Mouse (Mus musculus) mesoderm, embryonic 11.5 days (tissue): ENCODE measurements around the gene Nbr1.
A peak's percentile ranks its signal among the peaks of the same experiment; 100 is the strongest.
"Not testable (repeated sequence)": the region's sequence is repeated elsewhere in the genome, so short reads cannot be mapped to it uniquely, and the experiment has no call there.

Experiments
- DNase-seq: peaks from one replicate; pipeline ENCODE4 v3.0.0-alpha.2; 2012; ENCODE audit warnings: low read depth, low spot score

The Nbr1 gene

DNA sequence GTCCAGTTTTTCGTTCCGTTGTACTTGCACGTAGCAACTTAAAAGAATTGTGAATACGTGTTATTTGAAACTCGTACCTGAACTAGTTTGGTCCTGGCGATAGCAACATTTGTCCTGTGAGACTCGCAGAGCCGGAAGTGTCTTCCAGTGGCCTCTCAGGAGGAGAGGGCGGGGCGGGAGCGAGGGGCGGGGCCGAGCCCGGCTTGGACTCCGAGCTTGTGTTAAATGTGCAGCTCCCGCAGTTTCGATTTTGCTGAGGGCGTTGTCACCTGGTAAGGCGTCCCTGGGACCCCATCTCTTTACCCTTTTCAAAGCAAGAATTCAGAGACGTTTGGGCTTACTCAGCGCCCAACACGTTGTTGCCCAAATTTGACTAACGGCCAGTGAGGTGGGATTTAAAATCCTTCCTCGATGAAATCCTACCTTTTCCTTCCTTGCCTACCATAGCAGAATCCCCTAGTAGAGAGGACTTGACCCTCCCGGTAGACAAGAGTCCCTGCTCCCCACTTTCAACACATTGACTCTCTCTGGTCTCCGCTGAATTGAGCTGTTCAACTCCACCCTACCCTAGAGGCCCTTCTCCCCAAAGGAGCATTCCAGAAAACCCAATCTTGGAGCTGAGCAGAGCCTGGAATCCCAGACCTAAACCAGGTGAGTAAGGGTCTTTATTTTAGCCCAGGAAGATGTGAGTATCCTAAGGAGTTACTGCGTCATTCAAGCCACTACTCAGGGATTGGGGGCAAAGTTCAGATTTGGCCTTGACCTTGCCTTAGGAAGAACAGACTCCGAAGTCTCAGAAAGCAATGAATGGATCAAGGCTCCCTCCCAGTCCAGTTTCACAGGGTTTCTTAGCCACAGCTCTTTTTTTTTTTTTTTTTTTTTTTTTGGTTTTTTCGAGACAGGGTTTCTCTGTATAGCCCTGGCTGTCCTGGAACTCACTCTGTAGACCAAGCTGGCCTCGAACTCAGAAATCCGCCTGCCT is 30.4 kb downstream of the Nbr1 start, which contains the start of gene Tmem106a:
Gene Tmem106a, plus strand, starts transcription at position 189 of the 982 bp plus-strand sequence.
- peak; percentile 59 for DNase-seq

- no peak for DNase-seq
Measured at GRCm38 (mm10) chr11:101583205-101583604, 31.3 kb downstream of the Nbr1 start.

- DNase-seq = not testable (repeated sequence)
Measured at GRCm38 (mm10) chr11:101585031-101585430, 33.1 kb downstream of the Nbr1 start.

DNA sequence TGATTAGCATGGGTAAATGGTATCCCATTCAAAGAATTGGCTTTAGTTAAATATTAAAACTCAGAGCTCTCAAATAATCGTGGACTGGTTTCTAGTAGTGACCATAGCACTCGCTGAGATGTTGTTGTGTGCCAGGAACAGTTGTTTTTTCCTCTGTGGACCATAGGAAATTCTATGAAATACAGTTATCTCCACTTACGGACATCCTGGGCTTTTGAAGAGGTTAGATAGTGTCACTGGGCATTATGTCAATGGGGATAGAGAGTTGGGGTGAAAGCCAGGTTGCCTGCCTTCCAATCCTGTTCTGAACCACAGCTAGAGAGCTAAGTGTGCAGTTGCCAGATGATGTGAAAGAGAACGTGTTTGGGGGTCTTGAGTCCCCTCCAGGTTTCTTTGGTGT is 33.9 kb downstream of the Nbr1 start:
- DNase-seq = no peak

DNA sequence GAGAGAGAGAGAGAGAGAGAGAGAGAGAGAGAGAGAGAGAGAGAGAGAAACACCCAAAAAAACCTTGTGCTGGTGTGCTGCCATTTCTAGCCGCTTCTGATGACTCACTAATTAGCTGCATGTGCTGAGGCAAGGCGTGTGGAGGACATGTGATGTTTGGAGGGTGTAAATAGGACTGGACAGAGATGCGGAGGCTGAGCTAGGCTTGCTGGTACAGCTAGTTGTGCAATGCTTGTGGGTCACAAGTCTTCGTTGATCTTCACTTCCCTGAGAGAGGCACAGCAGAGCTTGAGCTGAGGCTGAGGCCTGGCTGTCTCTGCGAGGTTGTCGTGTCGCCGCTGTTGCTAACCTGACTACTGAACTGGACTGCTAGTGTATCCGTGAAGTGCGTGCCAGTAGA is 35.7 kb downstream of the Nbr1 start:
- DNase-seq = no peak

DNA sequence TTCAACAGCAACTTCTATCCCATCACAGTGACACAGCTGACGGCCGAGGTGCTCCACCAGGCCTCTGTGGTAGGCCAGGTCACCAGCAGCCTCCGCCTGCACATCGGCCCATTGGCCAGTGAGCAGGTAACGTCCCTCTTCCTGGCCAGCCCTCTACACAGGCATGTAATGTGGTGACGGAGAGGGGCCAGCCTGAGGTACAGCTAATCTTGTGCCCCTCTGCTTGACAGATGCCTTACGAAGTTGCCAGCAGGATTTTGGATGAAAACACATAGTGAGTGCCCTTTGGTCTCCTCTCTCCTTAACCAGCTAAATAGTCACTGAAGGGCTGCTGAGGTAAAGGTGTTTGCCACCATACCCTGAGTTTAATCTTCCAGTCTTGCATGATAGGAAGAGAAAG is 36.9 kb downstream of the Nbr1 start:
- no peak for DNase-seq

- peak; percentile 52 for DNase-seq
Measured at GRCm38 (mm10) chr11:101589444-101589843, 37.5 kb downstream of the Nbr1 start.

DNA sequence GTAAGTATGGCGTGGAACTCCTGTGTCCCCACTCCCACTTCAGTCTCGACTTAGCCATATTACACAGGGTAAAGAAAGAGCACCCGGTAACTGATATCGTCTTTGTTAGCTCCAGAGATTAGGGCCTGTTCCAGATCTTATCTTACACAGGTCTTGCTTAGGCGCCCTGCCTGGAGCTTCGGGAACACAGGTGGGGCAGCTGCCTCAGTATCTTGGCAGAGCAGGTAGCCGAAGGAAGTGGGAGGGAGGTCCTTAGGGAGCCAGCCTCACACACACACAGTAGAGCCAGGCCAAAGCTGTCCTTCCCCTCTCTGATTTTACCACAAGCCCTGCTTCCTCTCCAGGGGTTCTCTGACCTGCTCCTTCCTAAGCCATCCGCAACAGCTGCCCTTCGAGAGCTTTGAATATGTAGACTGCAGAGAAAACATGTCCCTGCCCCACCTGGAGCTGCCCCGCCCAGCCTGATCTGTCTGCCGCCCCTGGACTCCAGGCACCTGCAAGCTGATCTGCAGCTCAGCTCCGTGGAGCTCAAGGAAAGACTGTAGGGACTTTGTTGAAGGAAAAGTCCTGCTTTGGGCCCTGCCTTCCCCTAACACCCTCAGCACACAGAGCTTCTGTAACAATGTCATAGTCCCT is 38.2 kb downstream of the Nbr1 start:
- DNase-seq = no peak

DNA sequence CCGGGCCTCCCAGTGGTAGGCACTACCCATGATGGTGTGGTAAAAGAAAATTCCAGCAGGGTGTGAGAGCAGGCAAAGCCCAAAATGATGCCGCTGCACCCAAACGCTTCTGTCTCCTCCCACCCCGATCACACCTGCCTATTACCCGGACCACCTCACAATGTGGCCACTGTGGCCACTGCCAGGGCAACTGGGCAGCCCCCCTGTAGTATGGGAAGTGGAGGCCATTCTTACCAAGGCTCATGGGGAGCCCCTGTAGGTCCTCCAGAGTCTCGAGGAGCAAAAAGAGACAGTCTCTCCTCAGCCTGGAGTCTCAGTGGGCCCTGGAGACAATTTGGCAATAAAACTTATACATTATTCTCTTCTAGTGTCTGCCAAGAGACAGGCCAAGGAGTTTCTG is 47.2 kb downstream of the Nbr1 start, which contains the start of gene Gm11634:
Gene Gm11634, minus strand, starts transcription at position 101 of the 400 bp plus-strand sequence.
- no peak for DNase-seq

DNA sequence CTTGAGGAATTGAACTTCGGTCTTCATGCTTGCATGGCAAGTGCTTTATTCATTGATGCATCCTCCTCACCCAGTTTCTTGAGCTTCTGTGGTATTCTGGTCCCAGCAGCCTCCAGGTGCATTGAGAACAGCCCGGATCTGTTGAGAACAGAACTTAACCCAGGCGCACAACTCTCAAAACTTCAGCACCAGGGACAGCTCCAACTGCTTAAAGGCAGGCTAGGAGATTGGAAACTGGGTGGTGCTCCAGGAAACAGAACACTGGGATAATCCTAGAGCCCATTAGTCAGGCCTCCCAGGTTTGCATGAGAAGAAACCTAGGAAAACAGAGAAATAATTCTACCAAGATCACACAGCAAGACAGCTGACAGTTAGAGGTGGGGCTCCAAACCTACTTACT is 50.5 kb downstream of the Nbr1 start:
- peak; percentile 87 for DNase-seq

DNA sequence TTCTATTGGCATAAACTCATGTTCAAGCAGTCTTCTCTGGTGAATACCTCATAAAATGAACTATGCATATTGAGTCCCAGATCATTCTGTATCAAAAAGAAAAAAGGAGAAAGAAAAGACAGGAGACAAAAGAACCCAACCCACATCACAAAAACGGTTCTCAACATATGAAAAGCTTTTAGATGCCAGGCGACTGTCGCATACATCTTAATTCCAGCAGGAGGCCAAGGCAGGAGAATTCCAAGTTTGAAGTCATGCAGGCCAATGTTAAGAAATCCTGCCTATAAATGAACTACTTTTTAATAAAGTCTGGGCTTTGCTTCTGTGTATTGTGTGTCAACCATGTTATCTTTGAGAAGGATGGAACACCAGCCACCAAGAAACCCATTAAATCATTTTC is 52.2 kb downstream of the Nbr1 start:
- no peak for DNase-seq

DNA sequence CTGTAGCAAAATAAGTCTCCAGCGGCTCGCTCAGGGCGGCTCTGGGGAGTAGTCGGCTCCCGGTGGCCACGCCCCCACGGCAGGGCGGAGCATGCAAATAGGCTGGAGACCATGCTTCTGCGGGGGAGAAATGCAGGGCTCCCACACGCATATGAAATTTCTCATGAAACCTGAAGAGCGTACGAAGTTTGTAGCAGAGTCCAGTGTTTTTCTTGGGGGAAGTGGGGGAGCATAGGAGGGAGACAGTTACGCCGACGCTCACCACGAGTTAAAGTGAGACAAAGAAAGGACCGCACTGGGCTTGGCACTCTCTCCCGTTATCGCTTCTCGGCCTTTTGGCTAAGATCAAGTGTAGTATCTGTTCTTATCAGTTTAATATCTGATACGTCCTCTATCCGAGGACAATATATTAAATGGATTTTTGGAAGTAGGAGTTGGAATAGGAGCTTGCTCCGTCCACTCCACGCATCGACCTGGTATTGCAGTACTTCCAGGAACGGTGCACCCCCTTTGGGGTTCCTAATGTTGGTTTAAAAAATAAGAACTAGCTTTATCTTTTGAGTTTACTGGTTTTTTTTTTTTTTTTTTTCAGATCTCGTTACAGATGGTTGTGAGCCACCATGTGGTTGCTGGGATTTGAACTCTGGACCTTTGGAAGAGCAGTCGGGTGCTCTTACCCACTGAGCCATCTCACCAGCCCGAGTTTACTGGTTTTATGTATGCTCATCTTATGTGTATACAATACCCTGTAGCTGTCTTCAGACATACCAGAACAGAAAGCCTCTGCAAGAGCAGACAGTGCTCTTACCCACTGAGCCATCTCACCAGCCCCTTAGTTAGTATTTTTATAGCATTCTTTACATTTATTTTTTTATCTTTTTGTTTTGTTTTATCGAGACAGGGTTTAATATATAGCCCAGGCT is 52.8 kb downstream of the Nbr1 start:
- DNase-seq = peak; percentile 85

DNA sequence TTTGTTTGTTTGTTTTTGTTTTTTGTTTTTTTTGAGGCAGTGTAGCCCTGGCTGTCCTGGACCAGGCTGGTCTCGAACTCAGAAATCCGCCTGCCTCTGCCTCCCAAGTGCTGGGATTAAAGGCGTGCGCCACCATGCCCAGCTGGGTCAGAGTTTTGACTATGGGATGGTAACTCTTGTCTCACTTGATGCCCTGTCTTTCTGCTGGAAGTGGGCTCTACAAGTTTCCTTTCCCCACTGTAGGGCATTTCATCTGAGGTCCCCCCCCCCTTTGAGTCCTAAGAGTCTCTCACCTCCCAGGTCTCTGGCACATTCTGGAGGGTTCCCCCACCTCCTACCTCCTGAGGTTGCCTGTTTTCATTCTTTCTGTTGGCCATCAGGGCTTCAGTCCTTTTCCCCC is 55.2 kb downstream of the Nbr1 start:
- not testable (repeated sequence) for DNase-seq

GRCm38 (mm10) chr11:101610445-101610844 is 58.5 kb downstream of the Nbr1 start:
- DNase-seq = no peak

- DNase-seq = no peak
Measured at GRCm38 (mm10) chr11:101613596-101613995, 61.6 kb downstream of the Nbr1 start.

- no peak for DNase-seq
Measured at GRCm38 (mm10) chr11:101614116-101614515, 62.2 kb downstream of the Nbr1 start.

GRCm38 (mm10) chr11:101615380-101615779 is 63.4 kb downstream of the Nbr1 start:
- DNase-seq = no peak

DNA sequence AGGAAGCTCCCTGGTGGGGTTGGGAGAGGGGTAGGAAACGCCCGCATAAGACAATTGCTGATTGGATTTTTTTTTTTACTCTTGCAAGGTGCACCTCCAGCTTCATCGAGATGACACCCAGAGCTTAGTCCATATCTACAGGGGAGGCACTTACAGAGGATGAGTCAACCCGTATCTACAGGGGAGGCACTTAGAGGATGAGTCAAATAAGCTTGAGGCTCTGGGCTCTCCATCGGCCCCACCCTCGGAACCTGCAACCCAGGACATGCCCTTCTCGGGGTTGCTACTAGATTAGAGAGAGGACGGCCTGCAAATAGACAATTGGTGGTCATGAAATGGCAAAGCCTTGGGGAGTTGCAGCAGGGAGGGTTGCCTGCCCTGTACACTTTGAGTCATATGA is 64.2 kb downstream of the Nbr1 start:
- DNase-seq = no peak

DNA sequence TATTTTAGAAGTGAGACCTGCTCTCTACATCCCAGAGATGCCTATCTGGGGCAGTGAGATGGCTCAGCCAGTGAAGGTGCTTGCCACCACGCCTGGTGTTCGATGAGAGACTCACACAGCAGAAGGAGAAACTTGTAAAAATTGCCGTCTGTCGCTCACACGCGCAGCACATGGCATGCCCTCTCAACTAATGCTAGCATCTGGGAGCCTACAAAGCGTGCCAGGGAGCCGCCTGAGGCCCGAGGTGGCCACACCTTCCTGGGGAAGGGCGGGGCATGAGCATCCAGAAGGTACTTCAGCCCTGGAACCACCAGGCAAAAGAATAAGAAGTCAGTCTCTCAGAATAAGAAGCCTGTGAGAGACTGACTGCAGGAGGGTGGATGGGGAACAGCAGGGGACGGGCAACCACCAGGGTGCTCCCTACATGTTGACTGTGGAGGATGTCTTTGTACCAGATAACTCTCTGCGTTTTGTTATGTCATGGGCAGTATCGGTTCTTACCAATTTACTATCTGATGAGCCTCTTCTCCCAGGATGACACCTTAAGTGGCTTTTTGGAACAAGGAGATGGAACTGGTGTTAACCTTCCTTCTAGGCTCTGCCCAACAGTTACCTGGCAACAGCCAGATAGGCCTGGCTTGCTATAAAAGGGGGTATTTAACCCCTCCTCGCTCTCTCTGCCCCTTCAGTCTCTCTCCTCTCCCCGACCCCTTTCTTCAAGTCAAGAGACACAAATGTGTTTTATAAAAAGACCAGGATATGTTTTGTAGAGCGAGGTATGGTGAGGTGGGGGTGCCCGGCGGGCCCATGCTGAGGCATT is 65.2 kb downstream of the Nbr1 start:
- no peak for DNase-seq

GRCm38 (mm10) chr11:101617849-101618248 is 65.9 kb downstream of the Nbr1 start:
- peak; percentile 76 for DNase-seq

DNA sequence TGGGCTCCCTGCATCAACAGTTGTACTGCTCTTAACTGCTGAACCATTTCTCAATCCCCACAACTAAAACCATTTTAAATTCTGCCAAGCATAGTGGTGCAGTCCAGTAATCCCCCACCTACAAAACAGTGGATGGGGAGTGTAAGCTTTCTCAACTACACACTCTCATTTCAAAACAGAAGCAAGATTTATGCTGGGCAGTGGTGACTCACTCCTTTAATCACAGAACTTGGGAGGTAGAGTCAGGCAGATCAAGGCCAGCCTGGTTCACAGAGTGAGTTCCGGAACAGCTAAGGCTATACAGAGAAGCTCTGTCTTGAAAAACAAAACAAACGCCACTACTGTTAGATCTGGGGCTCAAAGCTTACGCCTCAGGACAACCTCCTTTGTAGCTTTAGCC is 66.6 kb downstream of the Nbr1 start:
- DNase-seq = no peak
